Mouse (Mus musculus): ENCODE data around the gene Tlx2. TPM values are rescaled to one million over a fixed set of nuclear protein-coding genes. Genes with fewer than 3 reads are reported as not detected.

Tlx2 gene
- polyA plus RNA-seq, 1 experiment from 2014 or later, result not detected

GRCm38 (mm10) chr6:83107566-83108400 is 37.7 kb upstream of the Tlx2 start:
- no peak for TF ChIP-seq EP300 (IDR thresholded peaks at IDR 0.05; ENCODE audit: low read depth)
- peak; percentile 98 for TF ChIP-seq CTCF (IDR thresholded peaks at IDR 0.05; ENCODE audit: low read depth)
- 40% methylated on average over 13 of the region's 13 CpGs for WGBS (ENCODE audit: insufficient replicate concordance)
- H3K27me3 ChIP-seq (ENCODE audit: insufficient read depth, low read length), result no peaks in the 10 kb centered on the region
- H3K27ac ChIP-seq (ENCODE audit: low read depth), result peak overlapping the region; percentile 79; the same call in 1 of the 2 replicates
- DNase-seq (peak; percentile 91), ATAC-seq (peak; percentile 46)
- H3K4me2 ChIP-seq (ENCODE audit: low read depth, low read length), result peak overlapping the region; percentile 80
- H3K36me3 ChIP-seq (replicated peaks; ENCODE audit: insufficient read depth, low read length), result peaks cover 18% of the 10 kb centered on the region
- peak overlapping the region; percentile 84 for H3K9ac ChIP-seq (replicated peaks)
- no peaks in the 10 kb centered on the region for H3K9me3 ChIP-seq (ENCODE audit: low read length)
- H3K4me1 ChIP-seq (ENCODE audit: insufficient read depth), result peaks cover 27% of the 10 kb centered on the region
- peak overlapping the region; percentile 77; the same call in 1 of the 2 replicates for H3K4me3 ChIP-seq (ENCODE audit: low read depth, low read length)

- peaks cover 32% of the 10 kb centered on the region for H3K4me1 ChIP-seq (ENCODE audit: insufficient read depth)
- H3K27me3 ChIP-seq (ENCODE audit: insufficient read depth, low read length), result no peaks in the 10 kb centered on the region
- WGBS (ENCODE audit: insufficient replicate concordance), result 89% methylated on average over 4 of the region's 4 CpGs
- no peak overlapping the region for H3K27ac ChIP-seq (ENCODE audit: low read depth)
- TF ChIP-seq CTCF (IDR thresholded peaks at IDR 0.05; ENCODE audit: low read depth), result no peak
- TF ChIP-seq EP300 (IDR thresholded peaks at IDR 0.05; ENCODE audit: low read depth), result no peak
- H3K4me3 ChIP-seq (ENCODE audit: low read depth, low read length), result no peak overlapping the region
- no peak overlapping the region for H3K9ac ChIP-seq (replicated peaks)
- peaks cover 9% of the 10 kb centered on the region; the same call in 1 of the 2 replicates for H3K36me3 ChIP-seq (replicated peaks; ENCODE audit: insufficient read depth, low read length)
- no peaks in the 10 kb centered on the region for H3K9me3 ChIP-seq (ENCODE audit: low read length)
- ATAC-seq (no peak), DNase-seq (no peak)
- no peak overlapping the region for H3K4me2 ChIP-seq (ENCODE audit: low read depth, low read length)
Observed at GRCm38 (mm10) chr6:83104158-83104557, 34.1 kb upstream of the Tlx2 start.

- TF ChIP-seq CTCF (IDR thresholded peaks at IDR 0.05; ENCODE audit: low read depth) (no peak), EP300 (IDR thresholded peaks at IDR 0.05; ENCODE audit: low read depth) (no peak)
- Histone ChIP-seq H3K4me1 (ENCODE audit: insufficient read depth) (peaks cover 29% of the 10 kb centered on the region), H3K36me3 (replicated peaks; ENCODE audit: insufficient read depth, low read length) (peaks cover 9% of the 10 kb centered on the region; the same call in 1 of the 2 replicates), H3K9me3 (ENCODE audit: low read length) (no peaks in the 10 kb centered on the region), H3K27ac (ENCODE audit: low read depth) (no peak overlapping the region), H3K4me3 (ENCODE audit: low read depth, low read length) (no peak overlapping the region), H3K4me2 (ENCODE audit: low read depth, low read length) (peak overlapping the region; percentile 100; the same call in 1 of the 2 replicates), H3K9ac (replicated peaks) (no peak overlapping the region), H3K27me3 (ENCODE audit: insufficient read depth, low read length) (no peaks in the 10 kb centered on the region)
- ATAC-seq (no peak), DNase-seq (no peak)
- WGBS (ENCODE audit: insufficient replicate concordance), result 47% methylated on average over 11 of the region's 11 CpGs
Observed at GRCm38 (mm10) chr6:83103130-83103650, 33.1 kb upstream of the Tlx2 start.

- H3K9me3 ChIP-seq (ENCODE audit: low read length), result no peaks in the 10 kb centered on the region
- ATAC-seq (peak; percentile 85), DNase-seq (peak; percentile 78)
- H3K4me3 ChIP-seq (ENCODE audit: low read depth, low read length), result peak overlapping the region; percentile 76
- TF ChIP-seq EP300 (IDR thresholded peaks at IDR 0.05; ENCODE audit: low read depth) (no peak), CTCF (IDR thresholded peaks at IDR 0.05; ENCODE audit: low read depth) (peak; percentile 71)
- no peaks in the 10 kb centered on the region for H3K27me3 ChIP-seq (ENCODE audit: insufficient read depth, low read length)
- peaks cover 23% of the 10 kb centered on the region for H3K4me1 ChIP-seq (ENCODE audit: insufficient read depth)
- peak overlapping the region; percentile 76 for H3K9ac ChIP-seq (replicated peaks)
- 1% methylated on average over 50 of the region's 74 CpGs for whole genome bisulfite sequencing (ENCODE audit: insufficient replicate concordance)
- H3K36me3 ChIP-seq (replicated peaks; ENCODE audit: insufficient read depth, low read length), result 0 out of 2 replicates have a peak, but pooled peaks cover 5% of the 10 kb centered on the region
- H3K4me2 ChIP-seq (ENCODE audit: low read depth, low read length), result peak overlapping the region; percentile 100
- peak overlapping the region; percentile 85 for H3K27ac ChIP-seq (ENCODE audit: low read depth)
Observed at GRCm38 (mm10) chr6:83101688-83102556, 31.8 kb upstream of the Tlx2 start.

- WGBS (ENCODE audit: insufficient replicate concordance), result under 1% methylated on average over 25 of the region's 25 CpGs
- H3K36me3 ChIP-seq (replicated peaks; ENCODE audit: insufficient read depth, low read length), result no peaks in the 10 kb centered on the region
- peak within 1 kb of the TSS; percentile 85 for H3K27ac ChIP-seq (ENCODE audit: low read depth)
- H3K4me3 ChIP-seq (ENCODE audit: low read depth, low read length), result peak within 1 kb of the TSS; percentile 76
- no peaks in the 10 kb centered on the region for H3K27me3 ChIP-seq (ENCODE audit: insufficient read depth, low read length)
- H3K4me2 ChIP-seq (ENCODE audit: low read depth, low read length), result peak within 1 kb of the TSS; percentile 100
- TF ChIP-seq EP300 (IDR thresholded peaks at IDR 0.05; ENCODE audit: low read depth), result no peak
- TF ChIP-seq CTCF (IDR thresholded peaks at IDR 0.05; ENCODE audit: low read depth), result peak; percentile 92
- H3K9me3 ChIP-seq (ENCODE audit: low read length), result no peaks in the 10 kb centered on the region
- ATAC-seq, result peak; percentile 90
- DNase-seq, result peak; percentile 87
- peaks cover 23% of the 10 kb centered on the region for H3K4me1 ChIP-seq (ENCODE audit: insufficient read depth)
- peak within 1 kb of the TSS; percentile 76 for H3K9ac ChIP-seq (replicated peaks)
Observed at GRCm38 (mm10) chr6:83101316-83101687, 31.2 kb upstream of the Tlx2 start, which contains the start of the genes Ccdc142 and Gm42688. TSS of gene Ccdc142 (plus strand) at chr6:83101601. TSS of gene Gm42688 (plus strand) at chr6:83101617.
